Mouse (Mus musculus): Measurements from ENCODE around the gene Ccdc70. TPM values are rescaled to one million over a fixed set of nuclear protein-coding genes. Genes with fewer than 3 reads are reported as not detected.

Ccdc70 gene
- polyA plus RNA-seq, 1 experiment = not detected

DNA sequence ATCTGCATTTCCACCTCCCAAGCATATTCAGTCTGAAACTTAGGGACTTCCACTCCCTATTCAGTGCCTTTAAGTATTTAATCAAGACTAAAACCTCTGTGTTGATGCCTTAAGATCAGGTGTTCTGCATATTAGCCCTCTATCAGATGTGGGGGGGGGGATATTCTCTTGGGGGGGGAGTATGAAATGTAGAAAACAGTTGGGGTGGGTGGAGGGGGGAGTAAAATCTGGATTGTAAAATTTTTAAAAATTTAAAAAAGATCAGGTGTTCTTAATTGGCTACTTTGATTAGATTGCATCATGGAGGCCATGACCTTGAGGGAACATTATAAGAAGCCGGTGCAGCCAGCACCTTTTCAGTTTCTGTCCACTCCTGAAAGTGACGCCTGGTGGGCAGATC lies 11.2 kb upstream of the Ccdc70 start, which contains the start of gene Fam90a1a:
Gene Fam90a1a (plus strand): TSS at position 301 of the 400 bp plus-strand sequence.
- no peaks in the 10 kb centered on the region for H3K27me3 ChIP-seq (ENCODE audit: control insufficient read depth, insufficient read depth, low read length)
- no peak within 1 kb of the TSS for H3K4me3 ChIP-seq (replicated peaks; ENCODE audit: insufficient read depth, low read depth, low read length)
- DNase-seq = no peak
- no peaks in the 10 kb centered on the region for H3K4me1 ChIP-seq (ENCODE audit: control insufficient read depth, insufficient read depth, low read length)
- no peak within 1 kb of the TSS for H3K27ac ChIP-seq (ENCODE audit: insufficient read depth, low read length)
- TF ChIP-seq POLR2A (IDR thresholded peaks at IDR 0.05; ENCODE audit: borderline replicate concordance, insufficient read depth, low read length) (no peak), CTCF (IDR thresholded peaks at IDR 0.05; ENCODE audit: borderline replicate concordance, insufficient read depth, low read depth, low read length) (no peak)
- 91% methylated on average over 2 of the region's 2 CpGs for WGBS

- Histone ChIP-seq H3K4me3 (replicated peaks; ENCODE audit: insufficient read depth, low read depth, low read length) (no peak overlapping the region), H3K4me1 (ENCODE audit: control insufficient read depth, insufficient read depth, low read length) (no peaks in the 10 kb centered on the region), H3K27me3 (ENCODE audit: control insufficient read depth, insufficient read depth, low read length) (no peaks in the 10 kb centered on the region), H3K27ac (ENCODE audit: insufficient read depth, low read length) (no peak overlapping the region)
- 75% methylated on average over 1 of the region's 1 CpGs for WGBS
- TF ChIP-seq CTCF (IDR thresholded peaks at IDR 0.05; ENCODE audit: borderline replicate concordance, insufficient read depth, low read depth, low read length) = no peak
- TF ChIP-seq POLR2A (IDR thresholded peaks at IDR 0.05; ENCODE audit: borderline replicate concordance, insufficient read depth, low read length) = no peak
- DNase-seq = no peak
Observed at GRCm38 (mm10) chr8:21966646-21967045, 2.9 kb upstream of the Ccdc70 start.

- no peak overlapping the region for H3K4me3 ChIP-seq (replicated peaks; ENCODE audit: insufficient read depth, low read depth, low read length)
- H3K27me3 ChIP-seq (ENCODE audit: control insufficient read depth, insufficient read depth, low read length) = no peaks in the 10 kb centered on the region; the same call in 1 of the 2 replicates
- H3K4me1 ChIP-seq (ENCODE audit: control insufficient read depth, insufficient read depth, low read length) = no peaks in the 10 kb centered on the region
- peak in 1 of 2 experiments; percentile 36 for DNase-seq
- TF ChIP-seq CTCF (IDR thresholded peaks at IDR 0.05; ENCODE audit: borderline replicate concordance, insufficient read depth, low read depth, low read length) (no peak), POLR2A (IDR thresholded peaks at IDR 0.05; ENCODE audit: borderline replicate concordance, insufficient read depth, low read length) (no peak)
- H3K27ac ChIP-seq (ENCODE audit: insufficient read depth, low read length) = no peak overlapping the region
- WGBS = 24% methylated on average over 4 of the region's 4 CpGs
Observed at GRCm38 (mm10) chr8:21978193-21978592, 8.6 kb downstream of the Ccdc70 start.

DNA sequence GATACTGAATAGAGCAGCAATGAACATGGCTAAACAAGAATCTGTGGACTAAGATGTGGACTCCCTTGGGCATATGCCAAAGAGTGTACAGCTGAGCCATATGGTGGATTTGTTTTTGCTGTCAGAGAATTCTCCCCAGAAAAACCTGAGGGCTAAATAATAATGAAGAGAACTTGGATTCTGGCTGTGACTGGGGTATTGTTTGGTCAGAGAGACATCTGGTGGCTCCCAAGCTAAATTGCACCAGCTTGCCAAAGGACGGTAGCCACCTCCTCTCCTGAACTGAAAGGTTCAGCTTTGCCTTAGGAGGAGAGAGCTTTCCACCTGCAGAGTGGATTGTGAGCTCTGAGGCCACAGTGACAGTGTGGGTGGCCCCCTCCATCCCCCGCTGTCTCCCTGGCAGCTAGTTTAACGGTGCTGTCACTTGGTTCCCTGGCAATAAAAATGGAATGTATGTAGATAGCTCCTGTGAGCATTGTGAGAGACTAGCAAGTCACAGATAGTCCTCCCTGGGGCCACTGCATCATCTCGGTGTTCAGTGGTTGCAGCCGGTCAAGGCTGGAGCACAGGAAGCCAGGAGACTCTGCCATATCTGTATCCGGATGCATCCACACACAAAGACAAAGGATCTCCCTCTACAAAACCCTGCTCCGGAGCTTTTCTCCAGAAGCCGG lies 12.2 kb downstream of the Ccdc70 start:
- Histone ChIP-seq H3K4me3 (replicated peaks; ENCODE audit: insufficient read depth, low read depth, low read length) (no peak overlapping the region), H3K27me3 (ENCODE audit: control insufficient read depth, insufficient read depth, low read length) (no peaks in the 10 kb centered on the region), H3K27ac (ENCODE audit: insufficient read depth, low read length) (no peak overlapping the region), H3K4me1 (ENCODE audit: control insufficient read depth, insufficient read depth, low read length) (no peaks in the 10 kb centered on the region)
- WGBS = 30% methylated on average over 8 of the region's 8 CpGs
- DNase-seq = peak; percentile 23 to 44
- TF ChIP-seq POLR2A (IDR thresholded peaks at IDR 0.05; ENCODE audit: borderline replicate concordance, insufficient read depth, low read length) (no peak), CTCF (IDR thresholded peaks at IDR 0.05; ENCODE audit: borderline replicate concordance, insufficient read depth, low read depth, low read length) (peak; percentile 46; the same call in 1 of the 2 replicates)

GRCm38 (mm10) chr8:21992184-21992583 lies 22.6 kb downstream of the Ccdc70 start:
- Histone ChIP-seq H3K4me3 (replicated peaks; ENCODE audit: insufficient read depth, low read depth, low read length) (no peak overlapping the region), H3K4me1 (ENCODE audit: control insufficient read depth, insufficient read depth, low read length) (peaks cover 2% of the 10 kb centered on the region; the same call in 1 of the 2 replicates), H3K27me3 (ENCODE audit: control insufficient read depth, insufficient read depth, low read length) (no peaks in the 10 kb centered on the region; the same call in 1 of the 2 replicates), H3K27ac (ENCODE audit: insufficient read depth, low read length) (no peak overlapping the region)
- TF ChIP-seq POLR2A (IDR thresholded peaks at IDR 0.05; ENCODE audit: borderline replicate concordance, insufficient read depth, low read length) (no peak), CTCF (IDR thresholded peaks at IDR 0.05; ENCODE audit: borderline replicate concordance, insufficient read depth, low read depth, low read length) (peak; percentile 97)
- 8% methylated on average over 6 of the region's 6 CpGs for whole genome bisulfite sequencing
- peak; percentile 57 to 59 for DNase-seq

DNA sequence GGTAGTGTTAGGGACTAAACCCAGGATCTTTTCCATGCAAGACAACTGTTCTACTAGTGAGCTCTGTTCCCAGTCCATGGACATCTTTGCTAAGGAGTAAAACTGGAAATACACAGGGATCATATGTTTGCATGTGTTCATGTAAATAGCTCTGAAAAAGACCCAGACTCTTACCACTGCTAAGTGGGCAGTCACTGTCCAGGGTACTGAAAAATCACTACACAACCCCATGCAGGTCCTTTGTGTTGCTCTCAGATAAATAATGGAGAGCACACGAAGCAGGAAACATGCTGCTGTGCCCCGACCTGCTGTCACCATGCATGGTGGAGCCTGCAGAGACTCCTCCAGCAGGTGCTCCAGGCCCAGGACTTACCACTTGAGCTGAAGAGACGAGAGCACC lies 25.6 kb downstream of the Ccdc70 start:
- no peak for DNase-seq
- 39% methylated on average over 3 of the region's 3 CpGs for WGBS
- peaks cover 2% of the 10 kb centered on the region; the same call in 1 of the 2 replicates for H3K4me1 ChIP-seq (ENCODE audit: control insufficient read depth, insufficient read depth, low read length)
- H3K27ac ChIP-seq (ENCODE audit: insufficient read depth, low read length) = no peak overlapping the region
- TF ChIP-seq POLR2A (IDR thresholded peaks at IDR 0.05; ENCODE audit: borderline replicate concordance, insufficient read depth, low read length) = no peak
- H3K27me3 ChIP-seq (ENCODE audit: control insufficient read depth, insufficient read depth, low read length) = no peaks in the 10 kb centered on the region; the same call in 1 of the 2 replicates
- no peak overlapping the region for H3K4me3 ChIP-seq (replicated peaks; ENCODE audit: insufficient read depth, low read depth, low read length)

GRCm38 (mm10) chr8:22004750-22005522 lies 35.4 kb downstream of the Ccdc70 start:
- 76% methylated on average over 14 of the region's 14 CpGs for WGBS
- H3K4me1 ChIP-seq (ENCODE audit: control insufficient read depth, insufficient read depth, low read length) = no peaks in the 10 kb centered on the region
- no peak for TF ChIP-seq POLR2A (IDR thresholded peaks at IDR 0.05; ENCODE audit: borderline replicate concordance, insufficient read depth, low read length)
- TF ChIP-seq CTCF (IDR thresholded peaks at IDR 0.05; ENCODE audit: borderline replicate concordance, insufficient read depth, low read depth, low read length) = no peak
- H3K27ac ChIP-seq (ENCODE audit: insufficient read depth, low read length) = no peak overlapping the region
- no peaks in the 10 kb centered on the region for H3K27me3 ChIP-seq (ENCODE audit: control insufficient read depth, insufficient read depth, low read length)
- DNase-seq = no peak
- H3K4me3 ChIP-seq (replicated peaks; ENCODE audit: insufficient read depth, low read depth, low read length) = no peak overlapping the region
